27 mouse cellular contexts compared by ENCODE assay signal in genomic region chr16:5010371-5010935, GRCm38 (mm10). TPM values are rescaled to one million over a fixed set of nuclear protein-coding genes. Genes with fewer than 3 reads are reported as not detected.
DNase-seq lines count a peak whose midpoint lies in the region; ATAC-seq and TF ChIP-seq lines count a peak whose summit lies in the region.
"Had no signal": no experiment of that assay in that cellular context is flagged by ENCODE, and none has a peak within 500 bp of the region (broad histone marks: within the 10 kb centered on the region; RNA-seq: fewer than 3 reads in every experiment).

No protein-coding gene starts in this region.

- 0 out of 2 replicates have a peak overlapping the region, but pooled peaks have one; percentile 37 for H3K9ac ChIP-seq in midbrain, embryonic 12.5 days (replicated peaks)
- no peak overlapping the region for H3K9ac ChIP-seq in midbrain, embryonic 11.5 days (ENCODE audit: low read length)
- H3K9ac ChIP-seq in liver, embryonic 13.5 days = no peak overlapping the region
- H3K9ac ChIP-seq: hindbrain, embryonic 15.5 days; neural tube, embryonic 15.5 days; stomach, embryonic 15.5 days had no signal

- no peak overlapping the region for H3K27ac ChIP-seq in midbrain, embryonic 12.5 days (replicated peaks)
- no peak overlapping the region for H3K27ac ChIP-seq in midbrain, embryonic 11.5 days (ENCODE audit: low read depth, low read length)
- peak overlapping the region; percentile 39; the same call in 1 of the 2 replicates for H3K27ac ChIP-seq in liver, embryonic 13.5 days
- H3K27ac ChIP-seq in left cerebral cortex, adult 2 months = no peak overlapping the region
- H3K27ac ChIP-seq: heart, adult 2 months; hindbrain, embryonic 15.5 days; limb, embryonic 10.5 days; midbrain, embryonic 10.5 days; neural tube, embryonic 15.5 days; stomach, embryonic 15.5 days had no signal

- no peak overlapping the region for H3K4me3 ChIP-seq in midbrain, embryonic 12.5 days
- H3K4me3 ChIP-seq in midbrain, embryonic 11.5 days (ENCODE audit: low read depth, low read length) = no peak overlapping the region
- no peak overlapping the region for H3K4me3 ChIP-seq in liver, embryonic 13.5 days (replicated peaks)
- H3K4me3 ChIP-seq in left cerebral cortex, adult 2 months = no peak overlapping the region
- H3K4me3 ChIP-seq: heart, adult 2 months; hindbrain, embryonic 15.5 days; limb, embryonic 10.5 days; midbrain, embryonic 10.5 days; myocyte; neural tube, embryonic 15.5 days; stomach, embryonic 15.5 days had no signal

- H3K4me2 ChIP-seq in midbrain, embryonic 12.5 days (replicated peaks) = no peak overlapping the region
- H3K4me2 ChIP-seq in midbrain, embryonic 11.5 days = no peak overlapping the region
- H3K4me2 ChIP-seq in liver, embryonic 13.5 days = 0 out of 2 replicates have a peak overlapping the region, but pooled peaks have one; percentile 8
- H3K4me2 ChIP-seq: hindbrain, embryonic 15.5 days; neural tube, embryonic 15.5 days; stomach, embryonic 15.5 days had no signal

- TF ChIP-seq CTCF in left cerebral cortex, adult 2 months (IDR thresholded peaks at IDR 0.05) = no peak

- H3K27me3 ChIP-seq in midbrain, embryonic 12.5 days = no peaks in the 10 kb centered on the region
- no peaks in the 10 kb centered on the region for H3K27me3 ChIP-seq in midbrain, embryonic 11.5 days (ENCODE audit: control insufficient read depth, insufficient read depth, low read length)
- H3K27me3 ChIP-seq in liver, embryonic 13.5 days = 0 out of 2 replicates have a peak, but pooled peaks cover 5% of the 10 kb centered on the region
- H3K27me3 ChIP-seq: CH12.LX; hindbrain, embryonic 15.5 days; neural tube, embryonic 15.5 days; stomach, embryonic 15.5 days had no signal

- intact Hi-C loops in left cerebral cortex, adult 2 months (cut with DNase I) = no loop called here

- peak; percentile 21 for DNase-seq in cerebellum, adult 9-11 months
- DNase-seq in cerebellum, postnatal 10 days = no peak
- DNase-seq in midbrain, embryonic 11.5 days (ENCODE audit: low spot score, missing footprints) = no peak
- DNase-seq in liver, embryonic 13.5 days = no peak
- DNase-seq in retina, postnatal 7 days (ENCODE audit: low read depth, low spot score) = peak; percentile 13
- DNase-seq in left cerebral cortex, adult 2 months (ENCODE audit: extremely low spot score in 1 of 2, low spot score in 2 of 2) = no peak
- DNase-seq: adrenal gland, postnatal 14 days; cerebellum, adult 8-10 months; gastrocnemius, postnatal 10 days; kidney, adult 11 months; kidney, postnatal 14 days; layer of hippocampus, postnatal 36 days; lung, adult 2 months; lung, postnatal 4 days; right cerebral cortex, adult 18-20 months had no signal

- peaks cover 26% of the 10 kb centered on the region for H3K36me3 ChIP-seq in midbrain, embryonic 12.5 days
- H3K36me3 ChIP-seq in midbrain, embryonic 11.5 days (ENCODE audit: control insufficient read depth, insufficient read depth, low read length) = peaks cover 7% of the 10 kb centered on the region
- peaks cover 12% of the 10 kb centered on the region for H3K36me3 ChIP-seq in liver, embryonic 13.5 days

- no peaks in the 10 kb centered on the region for H3K9me3 ChIP-seq in midbrain, embryonic 12.5 days
- no peaks in the 10 kb centered on the region for H3K9me3 ChIP-seq in midbrain, embryonic 11.5 days (ENCODE audit: control insufficient read depth, low read length)
- no peaks in the 10 kb centered on the region for H3K9me3 ChIP-seq in liver, embryonic 13.5 days (replicated peaks)
- H3K9me3 ChIP-seq: hindbrain, embryonic 15.5 days; limb, embryonic 10.5 days; midbrain, embryonic 10.5 days; neural tube, embryonic 15.5 days; stomach, embryonic 15.5 days had no signal

- peaks cover 23% of the 10 kb centered on the region for H3K4me1 ChIP-seq in midbrain, embryonic 12.5 days
- peaks cover 9% of the 10 kb centered on the region for H3K4me1 ChIP-seq in midbrain, embryonic 11.5 days (ENCODE audit: control insufficient read depth, insufficient read depth, low read length)
- peaks cover 39% of the 10 kb centered on the region for H3K4me1 ChIP-seq in liver, embryonic 13.5 days (replicated peaks)

- ATAC-seq in midbrain, embryonic 12.5 days (ENCODE audit: low FRiP score, low read depth) = no peak
- no peak for ATAC-seq in midbrain, embryonic 11.5 days (ENCODE audit: low FRiP score)
- ATAC-seq in liver, embryonic 13.5 days (ENCODE audit: low read depth) = no peak
- ATAC-seq in frontal cortex, adult (ENCODE audit: low TSS enrichment) = no peak

- 88% methylated on average over 10 of the region's 10 CpGs for WGBS in midbrain, embryonic 12.5 days
- 87% methylated on average over 10 of the region's 10 CpGs for WGBS in midbrain, embryonic 11.5 days
- WGBS in liver, embryonic 13.5 days (ENCODE audit: insufficient replicate concordance) = 75% methylated on average over 10 of the region's 10 CpGs

RNA-seq across cellular contexts. Expression of gene Rogdi, which starts 2.9 kb away (rescaled TPM):
- 90.2 and 95.8 TPM in 2 replicates for polyA plus RNA-seq in midbrain, embryonic 12.5 days (2016; fragmentation: Nextera tagmentation; extraction: Ambion mirVana)
- polyA plus RNA-seq in midbrain, embryonic 11.5 days (2014; fragmentation: Nextera tagmentation; extraction: Ambion mirVana) = 67.4 and 69.3 TPM in 2 replicates
- polyA plus RNA-seq in liver, embryonic 13.5 days (2015; fragmentation: Nextera tagmentation; extraction: Ambion mirVana) = 42.6 and 45.7 TPM in 2 replicates
- 100 to 1,000 TPM; 209 to 213 TPM for total RNA-seq in left cerebral cortex, adult 2 months (2021)

RNA-seq across cellular contexts. Expression of gene Smim22, which starts 3.4 kb away (rescaled TPM):
- 0.98 TPM in 1 of 2 replicates, not detected in the other for polyA plus RNA-seq in midbrain, embryonic 12.5 days (2016; fragmentation: Nextera tagmentation; extraction: Ambion mirVana)
- polyA plus RNA-seq in midbrain, embryonic 11.5 days (2014; fragmentation: Nextera tagmentation; extraction: Ambion mirVana) = not detected in 2 replicates
- polyA plus RNA-seq in liver, embryonic 13.5 days (2015; fragmentation: Nextera tagmentation; extraction: Ambion mirVana) = 4.6 and 6.3 TPM in 2 replicates
- not detected for total RNA-seq in left cerebral cortex, adult 2 months (2021)
- total RNA-seq: adrenal gland, postnatal 14 days; CH12.LX; gastrocnemius, postnatal 10 days; heart, adult 2 months; layer of hippocampus, postnatal 36 days had no signal

RNA-seq across cellular contexts. Expression of gene Sept12, which starts 12.8 kb away (rescaled TPM):
- polyA plus RNA-seq in midbrain, embryonic 12.5 days (2016; fragmentation: Nextera tagmentation; extraction: Ambion mirVana) = not detected in 2 replicates
- not detected in 2 replicates for polyA plus RNA-seq in midbrain, embryonic 11.5 days (2014; fragmentation: Nextera tagmentation; extraction: Ambion mirVana)
- polyA plus RNA-seq in liver, embryonic 13.5 days (2015; fragmentation: Nextera tagmentation; extraction: Ambion mirVana) = not detected in 2 replicates
- not detected for total RNA-seq in left cerebral cortex, adult 2 months (2021)
- total RNA-seq: adrenal gland, postnatal 14 days; gastrocnemius, postnatal 10 days; heart, adult 2 months; layer of hippocampus, postnatal 36 days had no signal
- polyA plus RNA-seq: embryonic facial prominence, embryonic 14.5 days; heart, postnatal 0 days; hindbrain, embryonic 15.5 days; limb, embryonic 10.5 days; lung, adult 2 months; midbrain, embryonic 10.5 days; neural tube, embryonic 15.5 days; stomach, embryonic 15.5 days had no signal

RNA-seq across cellular contexts. Expression of gene Glyr1, which starts 39.2 kb away (rescaled TPM):
- polyA plus RNA-seq in midbrain, embryonic 12.5 days (2016; fragmentation: Nextera tagmentation; extraction: Ambion mirVana) = 235 and 240 TPM in 2 replicates
- 168 and 179 TPM in 2 replicates for polyA plus RNA-seq in midbrain, embryonic 11.5 days (2014; fragmentation: Nextera tagmentation; extraction: Ambion mirVana)
- 44.6 and 53.8 TPM in 2 replicates for polyA plus RNA-seq in liver, embryonic 13.5 days (2015; fragmentation: Nextera tagmentation; extraction: Ambion mirVana)
- total RNA-seq in left cerebral cortex, adult 2 months (2021) = 100 to 1,000 TPM; 139 to 146 TPM

RNA-seq across cellular contexts. Expression of gene Ubn1, which starts 39.4 kb away (rescaled TPM):
- 26.3 and 26.6 TPM in 2 replicates for polyA plus RNA-seq in midbrain, embryonic 12.5 days (2016; fragmentation: Nextera tagmentation; extraction: Ambion mirVana)
- 22.0 and 24.1 TPM in 2 replicates for polyA plus RNA-seq in midbrain, embryonic 11.5 days (2014; fragmentation: Nextera tagmentation; extraction: Ambion mirVana)
- 8.6 and 8.9 TPM in 2 replicates for polyA plus RNA-seq in liver, embryonic 13.5 days (2015; fragmentation: Nextera tagmentation; extraction: Ambion mirVana)
- total RNA-seq in left cerebral cortex, adult 2 months (2021) = 10 to 100 TPM; 44.1 to 45.3 TPM

Comparison
In these comparisons a context has a peak if more than half of its experiments do, and no peak if none do; other contexts are left out.
1. DNase-seq: peak in cerebellum, adult 9-11 months (single experiment) and retina, postnatal 7 days (single experiment); none in cerebellum, postnatal 10 days (0 of 2), midbrain, embryonic 11.5 days (single experiment), liver, embryonic 13.5 days (single experiment) and left cerebral cortex, adult 2 months (0 of 2).